Mouse (Mus musculus) hindbrain, embryonic 16.5 days (tissue): Measurements from ENCODE around the gene Yy1. TPM values are rescaled to one million over a fixed set of nuclear protein-coding genes. Genes with fewer than 3 reads are reported as not detected.

Source experiments
- ATAC-seq: fragments of 200-750 bp; cut with Nextera tagmentation; 2 replicates; pipeline ENCODE4 v1.8.0; 2017; ENCODE audit warnings: moderate TSS enrichment, moderate library complexity
- H3K27ac ChIP-seq: fragments of 300-500 bp; sonication (generic); 2 replicates; pipeline ENCODE4 v1.5.1; 2014; ENCODE audit warnings: low read depth, mild to moderate bottlenecking, control low read depth, low read length, moderate library complexity
- H3K27me3 ChIP-seq: fragments of 300-500 bp; sonication (generic); replicated peaks from 2 replicates; pipeline ENCODE4 v1.6.1; 2014; ENCODE audit warnings: low read length; ENCODE audit not compliant: control insufficient read depth, insufficient read depth
- H3K36me3 ChIP-seq: fragments of 300-500 bp; sonication (generic); 2 replicates; pipeline ENCODE4 v1.6.1; 2014; ENCODE audit warnings: mild to moderate bottlenecking, low read length, moderate library complexity, mixed read lengths; ENCODE audit not compliant: control insufficient read depth, insufficient read depth
- H3K4me1 ChIP-seq: fragments of 300-500 bp; sonication (generic); 2 replicates; pipeline ENCODE4 v1.6.1; 2014; ENCODE audit warnings: low read depth, low read length; ENCODE audit not compliant: control insufficient read depth, insufficient read depth
- H3K4me2 ChIP-seq: fragments of 300-500 bp; sonication (generic); 2 replicates; pipeline ENCODE4 v1.6.1; 2014; ENCODE audit warnings: mild to moderate bottlenecking, low read length, control low read depth, moderate library complexity
- H3K4me3 ChIP-seq: fragments of 300-500 bp; sonication (generic); 2 replicates; pipeline ENCODE4 v1.5.1; 2014; ENCODE audit warnings: mild to moderate bottlenecking, low read length, control low read depth, moderate library complexity
- H3K9ac ChIP-seq: fragments of 300-500 bp; sonication (generic); 2 replicates; pipeline ENCODE4 v1.6.1; 2014; ENCODE audit warnings: low read depth, mild to moderate bottlenecking, control low read depth, low read length, moderate library complexity
- H3K9me3 ChIP-seq: fragments of 300-500 bp; sonication (generic); 2 replicates; pipeline ENCODE4 v1.6.1; 2014; ENCODE audit warnings: mild to moderate bottlenecking, low read length, moderate library complexity; ENCODE audit not compliant: control insufficient read depth
- WGBS: fragments of 180-500 bp; shearing (Covaris S2); extraction: QIAGEN DNeasy Blood & Tissue Kit; methylation state at CpG from one replicate; pipeline ENCODE4 v1.1.7; 2014; 5-methylcytosine and 5-hydroxymethylcytosine counted together
- polyA plus RNA-seq: library from polyadenylated mRNA; unstranded; fragments of >200 nt; fragmentation: Nextera tagmentation; extraction: Ambion mirVana; gene quantifications from 2 replicates; pipeline ENCODE4 v1.2.1, GENCODE M21; 2015

The Yy1 gene
- polyA plus RNA-seq, 1 experiment from 2014 or later: 9.7 TPM

- H3K27ac ChIP-seq: no peak overlapping the region
- no peak overlapping the region for H3K4me3 ChIP-seq
- peaks cover 4% of the 10 kb centered on the region; the same call in 1 of the 2 replicates for H3K4me1 ChIP-seq
- no peak overlapping the region for H3K4me2 ChIP-seq
- no peaks in the 10 kb centered on the region for H3K27me3 ChIP-seq
- no peak overlapping the region for H3K9ac ChIP-seq
- 0 out of 2 replicates have a peak, but pooled peaks cover 7% of the 10 kb centered on the region for H3K36me3 ChIP-seq
- no peaks in the 10 kb centered on the region for H3K9me3 ChIP-seq
- 93% methylated on average over 6 of the region's 6 CpGs for WGBS
- no peak for ATAC-seq
Observed at GRCm38 (mm10) chr12:108827641-108828040, 34.9 kb downstream of the Yy1 start.

GRCm38 (mm10) chr12:108829636-108830035, 36.9 kb downstream of the Yy1 start:
- H3K9me3 ChIP-seq: no peaks in the 10 kb centered on the region
- H3K27me3 ChIP-seq: no peaks in the 10 kb centered on the region
- 0 out of 2 replicates have a peak, but pooled peaks cover 7% of the 10 kb centered on the region for H3K36me3 ChIP-seq
- H3K4me1 ChIP-seq: peaks cover 18% of the 10 kb centered on the region
- H3K9ac ChIP-seq: no peak overlapping the region
- ATAC-seq: no peak
- no peak overlapping the region for H3K4me3 ChIP-seq
- H3K4me2 ChIP-seq: no peak overlapping the region
- no peak overlapping the region; the same call in 1 of the 2 replicates for H3K27ac ChIP-seq
- 82% methylated on average over 5 of the region's 5 CpGs for WGBS

GRCm38 (mm10) chr12:108830358-108830757, 37.6 kb downstream of the Yy1 start:
- no peak overlapping the region for H3K9ac ChIP-seq
- H3K27me3 ChIP-seq: no peaks in the 10 kb centered on the region
- ATAC-seq: no peak
- 0 out of 2 replicates have a peak, but pooled peaks cover 7% of the 10 kb centered on the region for H3K36me3 ChIP-seq
- H3K9me3 ChIP-seq: no peaks in the 10 kb centered on the region
- no peak overlapping the region for H3K4me3 ChIP-seq
- 87% methylated on average over 6 of the region's 6 CpGs for WGBS
- H3K27ac ChIP-seq: no peak overlapping the region
- peaks cover 24% of the 10 kb centered on the region for H3K4me1 ChIP-seq
- H3K4me2 ChIP-seq: no peak overlapping the region

GRCm38 (mm10) chr12:108831966-108832643, 39.3 kb downstream of the Yy1 start:
- no peak overlapping the region for H3K4me3 ChIP-seq
- ATAC-seq: no peak
- no peaks in the 10 kb centered on the region for H3K27me3 ChIP-seq
- H3K4me1 ChIP-seq: peaks cover 31% of the 10 kb centered on the region
- no peak overlapping the region for H3K9ac ChIP-seq
- 51% methylated on average over 9 of the region's 9 CpGs for WGBS
- H3K4me2 ChIP-seq: no peak overlapping the region
- no peak overlapping the region for H3K27ac ChIP-seq
- 0 out of 2 replicates have a peak, but pooled peaks cover 4% of the 10 kb centered on the region for H3K36me3 ChIP-seq
- H3K9me3 ChIP-seq: no peaks in the 10 kb centered on the region

GRCm38 (mm10) chr12:108832851-108833250, 40.1 kb downstream of the Yy1 start:
- 0 out of 2 replicates have a peak, but pooled peaks cover 2% of the 10 kb centered on the region for H3K36me3 ChIP-seq
- H3K4me2 ChIP-seq: no peak overlapping the region
- no peak overlapping the region for H3K4me3 ChIP-seq
- no peak for ATAC-seq
- H3K9ac ChIP-seq: no peak overlapping the region
- peaks cover 39% of the 10 kb centered on the region for H3K4me1 ChIP-seq
- H3K27ac ChIP-seq: no peak overlapping the region
- 82% methylated on average over 8 of the region's 8 CpGs for WGBS
- no peaks in the 10 kb centered on the region for H3K27me3 ChIP-seq
- no peaks in the 10 kb centered on the region for H3K9me3 ChIP-seq

- no peaks in the 10 kb centered on the region for H3K9me3 ChIP-seq
- H3K27me3 ChIP-seq: no peaks in the 10 kb centered on the region
- no peak overlapping the region for H3K4me3 ChIP-seq
- 89% methylated on average over 3 of the region's 3 CpGs for WGBS
- no peak overlapping the region for H3K9ac ChIP-seq
- ATAC-seq: no peak
- H3K36me3 ChIP-seq: no peaks in the 10 kb centered on the region
- peaks cover 41% of the 10 kb centered on the region for H3K4me1 ChIP-seq
- no peak overlapping the region for H3K27ac ChIP-seq
- no peak overlapping the region for H3K4me2 ChIP-seq
Observed at GRCm38 (mm10) chr12:108833408-108833807, 40.6 kb downstream of the Yy1 start.

- 76% methylated on average over 3 of the region's 3 CpGs for WGBS
- no peaks in the 10 kb centered on the region for H3K36me3 ChIP-seq
- no peak overlapping the region for H3K4me3 ChIP-seq
- no peaks in the 10 kb centered on the region for H3K9me3 ChIP-seq
- H3K9ac ChIP-seq: no peak overlapping the region
- H3K27me3 ChIP-seq: no peaks in the 10 kb centered on the region
- ATAC-seq: no peak
- no peak overlapping the region for H3K27ac ChIP-seq
- peaks cover 41% of the 10 kb centered on the region for H3K4me1 ChIP-seq
- H3K4me2 ChIP-seq: peak overlapping the region; percentile 96
Observed at GRCm38 (mm10) chr12:108834337-108834736, 41.6 kb downstream of the Yy1 start.

GRCm38 (mm10) chr12:108834786-108835185, 42.0 kb downstream of the Yy1 start:
- WGBS: 46% methylated on average over 5 of the region's 5 CpGs
- Histone ChIP-seq H3K9ac (peak overlapping the region; percentile 78), H3K4me3 (peak overlapping the region; percentile 75), H3K27me3 (no peaks in the 10 kb centered on the region), H3K27ac (no peak overlapping the region), H3K9me3 (no peaks in the 10 kb centered on the region), H3K36me3 (no peaks in the 10 kb centered on the region), H3K4me1 (peaks cover 41% of the 10 kb centered on the region), H3K4me2 (peak overlapping the region; percentile 96)
- no peak for ATAC-seq

- Histone ChIP-seq H3K9ac (peak overlapping the region; percentile 78), H3K27me3 (no peaks in the 10 kb centered on the region), H3K4me2 (peak overlapping the region; percentile 96), H3K27ac (peak overlapping the region; percentile 66; the same call in 1 of the 2 replicates), H3K4me1 (peaks cover 41% of the 10 kb centered on the region), H3K9me3 (no peaks in the 10 kb centered on the region), H3K36me3 (no peaks in the 10 kb centered on the region), H3K4me3 (peak overlapping the region; percentile 75)
- ATAC-seq: peak; percentile 3
- 2% methylated on average over 51 of the region's 51 CpGs for WGBS
Observed at GRCm38 (mm10) chr12:108835208-108835839, 42.6 kb downstream of the Yy1 start.
